Comparison of ENCODE assay signal across 12 mouse cellular contexts in the genomic region with DNA sequence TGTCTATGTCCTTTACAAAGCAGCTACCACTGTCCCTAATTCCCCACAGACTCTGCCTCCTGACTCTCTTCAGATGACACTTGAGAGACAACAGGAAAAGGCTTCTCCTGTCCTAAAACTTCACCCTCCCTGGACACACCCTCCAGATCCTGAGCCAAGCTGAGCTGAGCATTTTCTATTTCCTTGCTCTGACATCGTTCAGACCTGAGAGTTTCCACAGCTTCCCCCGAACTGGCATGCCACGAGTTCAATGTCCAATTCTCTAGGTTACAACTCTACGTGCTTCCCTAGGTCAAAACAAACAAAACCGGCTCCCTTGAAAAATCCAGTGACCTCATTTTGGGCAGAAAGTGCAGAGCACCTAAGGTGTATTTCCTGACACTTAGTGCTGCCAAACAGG.
DNase-seq lines count a peak whose midpoint lies in the region; ATAC-seq and TF ChIP-seq lines count a peak whose summit lies in the region.
"Had no signal": no experiment of that assay in that cellular context is flagged by ENCODE, and none has a peak within 500 bp of the region (broad histone marks: within the 10 kb centered on the region; RNA-seq: fewer than 3 reads in every experiment).

No protein-coding gene starts in this region.

- 42% methylated on average over 5 of the region's 5 CpGs for WGBS in liver, embryonic 15.5 days (ENCODE audit: insufficient replicate concordance)

- no peak for TF ChIP-seq EP300 in CH12.LX (IDR thresholded peaks at IDR 0.05; ENCODE audit: low read length)

- no peak for TF ChIP-seq RAD21 in CH12.LX (IDR thresholded peaks at IDR 0.05; ENCODE audit: low read depth, low read length)

- dilution Hi-C loops in CH12.LX (cut with MboI; ENCODE audit: extremely low pct_ligation_motif_present, extremely low pct_unique_long_range_greater_than_20kb, low sequenced_read_pairs) = no loop called here

- H3K9me3 ChIP-seq in CH12.LX (replicated peaks; ENCODE audit: low read length) = peaks cover 5% of the 10 kb centered on the region
- H3K9me3 ChIP-seq in liver, embryonic 15.5 days (replicated peaks) = no peaks in the 10 kb centered on the region
- H3K9me3 ChIP-seq: embryonic facial prominence, embryonic 13.5 days; midbrain, embryonic 13.5 days; neural tube, embryonic 13.5 days had no signal

- no peak overlapping the region for H3K4me3 ChIP-seq in CH12.LX (replicated peaks in 1 of 3; ENCODE audit: low read depth in 2 of 3, low read length in 2 of 3, poor library complexity in 1 of 3)
- H3K4me3 ChIP-seq in embryonic fibroblast, embryonic 13.5 days (ENCODE audit: insufficient read depth, low read length) = no peak overlapping the region
- H3K4me3 ChIP-seq in liver, embryonic 15.5 days (replicated peaks) = no peak overlapping the region
- H3K4me3 ChIP-seq: embryonic facial prominence, embryonic 13.5 days; midbrain, embryonic 13.5 days; neural tube, embryonic 13.5 days had no signal

- TF ChIP-seq POLR2A in CH12.LX (IDR thresholded peaks at IDR 0.05; ENCODE audit: low read depth, low read length) = no peak
- TF ChIP-seq POLR2A in embryonic fibroblast, embryonic 13.5 days (IDR thresholded peaks at IDR 0.05; ENCODE audit: low read depth, low read length) = no peak

- peak; percentile 56 for DNase-seq in kidney, adult 11 months
- no peak for DNase-seq in kidney, adult 18-20 months
- DNase-seq in CH12.LX (ENCODE audit: extremely low read depth) = no peak
- no peak for DNase-seq in ovary, adult 18-20 months (ENCODE audit: low spot score)
- no peak for DNase-seq in gastrocnemius, adult 8-10 months (ENCODE audit: low spot score in 2 of 2)
- DNase-seq: cerebellum, adult 9-11 months had no signal

- H3K79me2 ChIP-seq in CH12.LX (replicated peaks; ENCODE audit: control insufficient read depth, extremely low read depth, insufficient read depth, poor library complexity, severe bottlenecking) = no peaks in the 10 kb centered on the region; the same call in 1 of the 2 replicates

- no peak for TF ChIP-seq CTCF in CH12.LX (conservative IDR thresholded peaks at IDR 0.05 in 1 of 2, IDR thresholded peaks at IDR 0.05 in 1 of 2; ENCODE audit: low read depth in 2 of 2, low read length in 2 of 2)
- no peak for TF ChIP-seq CTCF in embryonic fibroblast, embryonic 13.5 days (IDR thresholded peaks at IDR 0.05; ENCODE audit: borderline replicate concordance, insufficient read depth, low read length)

- peak overlapping the region; percentile 2; the same call in 1 of the 2 replicates for H3K4me2 ChIP-seq in CH12.LX (ENCODE audit: insufficient read depth, low read depth, poor library complexity, severe bottlenecking)
- peak overlapping the region; percentile 25 for H3K4me2 ChIP-seq in liver, embryonic 15.5 days
- H3K4me2 ChIP-seq: embryonic facial prominence, embryonic 13.5 days; midbrain, embryonic 13.5 days; neural tube, embryonic 13.5 days had no signal

- no peaks in the 10 kb centered on the region for H3K27me3 ChIP-seq in CH12.LX (replicated peaks)
- H3K27me3 ChIP-seq in liver, embryonic 15.5 days = no peaks in the 10 kb centered on the region
- H3K27me3 ChIP-seq: embryonic facial prominence, embryonic 13.5 days; midbrain, embryonic 13.5 days; neural tube, embryonic 13.5 days had no signal

- no peak overlapping the region for H3K27ac ChIP-seq in CH12.LX (ENCODE audit: insufficient read depth, low read depth)
- H3K27ac ChIP-seq in embryonic fibroblast, embryonic 13.5 days (ENCODE audit: insufficient read depth, low read length) = peak overlapping the region; percentile 76
- peak overlapping the region; percentile 62 for H3K27ac ChIP-seq in liver, embryonic 15.5 days (replicated peaks)
- H3K27ac ChIP-seq: embryonic facial prominence, embryonic 13.5 days; midbrain, embryonic 13.5 days; neural tube, embryonic 13.5 days had no signal

- ATAC-seq in liver, embryonic 15.5 days (ENCODE audit: insufficient read depth) = peak; percentile 33; the same call in 1 of the 2 replicates
- ATAC-seq in cerebellum, adult (ENCODE audit: insufficient number of reproducible peaks, low FRiP score, low TSS enrichment) = no peak
- ATAC-seq: midbrain, embryonic 13.5 days had no signal

- in situ Hi-C loops in CH12.LX (cut with MboI; ENCODE audit: low pct_ligation_motif_present, low pct_unique_long_range_greater_than_20kb, low sequenced_read_pairs) = no loop called here

- H3K36me3 ChIP-seq in CH12.LX (replicated peaks in 1 of 2; ENCODE audit: control insufficient read depth in 1 of 2, insufficient read depth in 1 of 2, low read length in 1 of 2) = peaks cover 0 to 12% of the 10 kb centered on the region in 2 experiments
- H3K36me3 ChIP-seq in liver, embryonic 15.5 days (replicated peaks) = no peaks in the 10 kb centered on the region
- H3K36me3 ChIP-seq: midbrain, embryonic 13.5 days; neural tube, embryonic 13.5 days had no signal

- peaks cover 18 to 66% of the 10 kb centered on the region in 2 experiments for H3K4me1 ChIP-seq in CH12.LX (ENCODE audit: control insufficient read depth in 1 of 2, insufficient read depth in 2 of 2)
- peaks cover 36% of the 10 kb centered on the region for H3K4me1 ChIP-seq in embryonic fibroblast, embryonic 13.5 days (ENCODE audit: control insufficient read depth, insufficient read depth, low read length)
- peaks cover 61% of the 10 kb centered on the region for H3K4me1 ChIP-seq in liver, embryonic 15.5 days (replicated peaks)
- H3K4me1 ChIP-seq: midbrain, embryonic 13.5 days had no signal

- H3K9ac ChIP-seq in CH12.LX (ENCODE audit: insufficient read depth, low read depth) = no peak overlapping the region
- no peak overlapping the region for H3K9ac ChIP-seq in liver, embryonic 15.5 days
- H3K9ac ChIP-seq: embryonic facial prominence, embryonic 13.5 days; midbrain, embryonic 13.5 days; neural tube, embryonic 13.5 days had no signal

TF ChIP-seq in CH12.LX, 34 proteins besides CTCF, POLR2A, EP300 and RAD21:
- TF ChIP-seq UBTF (IDR thresholded peaks at IDR 0.05; ENCODE audit: low read depth, low read length) (no peak), ZNF384 (IDR thresholded peaks at IDR 0.05; ENCODE audit: low read depth, low read length) (no peak), CHD1 (IDR thresholded peaks at IDR 0.05; ENCODE audit: low read depth, low read length) (no peak), MYC (IDR thresholded peaks at IDR 0.05; ENCODE audit: low read depth, low read length) (no peak), PAX5 (IDR thresholded peaks at IDR 0.05; ENCODE audit: low read length) (no peak), ZMIZ1 (IDR thresholded peaks at IDR 0.05; ENCODE audit: low read depth, low read length) (no peak), ZC3H11A (IDR thresholded peaks at IDR 0.05; ENCODE audit: low read depth, low read length) (no peak), SIN3A (IDR thresholded peaks at IDR 0.05; ENCODE audit: low read length) (no peak), MAZ (IDR thresholded peaks at IDR 0.05; ENCODE audit: low read depth, low read length) (no peak), ETS1 (conservative IDR thresholded peaks at IDR 0.05; ENCODE audit: low read depth, low read length) (no peak)
